Mouse (Mus musculus) hindlimb bud, embryonic 11.5 days (tissue): ENCODE results near the gene Phykpl.

ENCODE experiments used
- DNase-seq: peaks from one replicate; pipeline ENCODE4 v3.0.0-alpha.2; 2012; ENCODE audit warnings: low read depth, low spot score; ENCODE audit errors: extremely low spot score

The Phykpl gene

GRCm38 (mm10) chr11:51584431-51585248 is at the start of gene Phykpl:
Gene Phykpl (plus strand): TSS chr11:51584757.
- DNase-seq = peak; percentile 88

- DNase-seq = no peak
Measured at GRCm38 (mm10) chr11:51538388-51538787, 46.2 kb upstream of the Phykpl start.

GRCm38 (mm10) chr11:51538919-51539758 is 45.4 kb upstream of the Phykpl start:
- no peak for DNase-seq

DNA sequence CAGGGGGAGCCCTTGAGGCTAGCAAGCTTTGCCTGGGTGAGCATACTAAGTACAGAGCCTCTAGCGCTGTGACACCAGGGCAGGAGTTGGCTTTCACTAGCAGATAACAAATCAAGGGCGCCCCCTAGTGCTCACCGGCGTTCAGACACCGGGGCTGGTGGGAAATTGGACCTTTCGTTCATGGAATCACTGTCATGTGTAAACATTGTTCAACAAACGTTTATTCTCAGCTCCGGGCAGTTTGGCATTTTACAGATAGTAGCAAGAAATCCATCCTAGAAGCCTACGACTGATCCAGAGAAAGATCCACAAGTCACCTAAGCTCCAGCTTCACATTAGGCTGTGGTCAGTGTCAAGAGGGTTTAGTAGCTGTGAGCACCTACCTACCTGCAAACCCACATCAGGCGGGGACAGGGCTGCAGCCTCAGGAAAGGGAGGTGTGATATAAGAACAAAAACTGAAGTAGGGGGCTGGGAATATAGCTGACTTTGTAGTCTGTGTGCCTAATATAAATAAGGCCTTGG is 44.7 kb upstream of the Phykpl start:
- DNase-seq = peak; percentile 96

DNA sequence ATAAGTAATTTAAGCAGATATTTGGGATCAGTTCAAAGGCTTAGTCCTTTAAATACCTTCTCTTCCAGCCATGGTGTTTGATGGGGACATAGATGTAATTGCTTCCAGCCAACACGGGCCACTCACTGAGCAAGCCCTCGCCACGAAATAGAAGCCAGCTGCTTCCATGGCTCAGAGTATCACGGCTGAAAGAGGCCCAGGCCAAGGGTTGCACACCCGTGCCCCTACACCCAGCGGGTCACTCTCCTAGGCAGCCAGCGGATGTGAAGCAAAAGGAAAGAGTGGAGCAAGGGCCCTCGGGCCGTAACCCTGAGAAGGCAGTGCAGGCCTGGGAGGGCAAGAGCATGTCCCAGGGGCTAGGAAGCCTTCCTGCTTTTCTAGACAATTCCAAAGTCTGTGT is 42.1 kb upstream of the Phykpl start:
- DNase-seq = no peak

DNA sequence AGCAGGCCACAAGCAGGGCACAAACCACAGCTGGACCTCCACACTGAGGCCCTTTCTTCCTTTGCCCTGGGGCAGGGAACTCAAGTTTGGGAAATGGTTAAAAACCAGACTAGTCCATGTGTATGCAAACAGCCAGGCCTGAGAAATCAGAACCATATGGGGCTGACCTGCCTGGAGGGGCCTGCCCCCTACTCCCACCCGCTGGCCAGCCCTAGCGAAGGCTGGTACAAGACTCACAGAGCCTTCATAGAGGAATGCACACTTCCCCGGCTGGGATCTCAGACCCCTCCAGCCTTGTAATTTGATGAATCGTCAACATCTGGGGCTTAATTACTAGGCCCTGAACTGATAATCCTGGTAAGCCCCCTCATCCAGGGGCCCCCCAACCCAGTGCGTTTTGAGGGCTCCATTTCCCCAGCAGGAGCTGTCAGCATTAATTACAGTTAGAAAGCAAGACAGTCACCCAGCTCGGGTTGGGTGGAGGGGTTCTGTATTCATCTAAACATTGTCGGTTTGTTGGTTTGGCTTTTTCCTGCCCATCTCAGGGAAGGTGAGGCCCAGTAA is 41.0 kb upstream of the Phykpl start:
- DNase-seq = no peak

DNA sequence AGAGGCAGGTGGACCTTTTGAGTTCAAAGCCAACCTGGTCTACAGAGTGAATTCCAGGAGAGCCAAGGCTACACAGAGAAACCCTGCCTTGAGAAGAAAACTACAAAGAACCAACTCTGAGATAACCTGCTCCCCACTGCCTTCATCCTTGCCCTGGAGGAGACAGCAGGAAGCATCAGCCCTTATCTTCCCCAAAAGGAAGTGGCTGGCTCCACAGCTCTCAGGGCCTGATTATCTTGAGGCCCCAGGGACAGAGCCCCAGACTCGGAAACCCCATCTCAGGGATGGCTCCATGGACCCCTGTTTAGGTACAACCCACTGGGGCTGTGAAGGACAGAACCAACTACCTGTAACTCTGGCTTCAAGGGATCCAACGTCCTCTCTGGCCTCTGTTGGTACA is 40.1 kb upstream of the Phykpl start:
- DNase-seq = no peak

DNA sequence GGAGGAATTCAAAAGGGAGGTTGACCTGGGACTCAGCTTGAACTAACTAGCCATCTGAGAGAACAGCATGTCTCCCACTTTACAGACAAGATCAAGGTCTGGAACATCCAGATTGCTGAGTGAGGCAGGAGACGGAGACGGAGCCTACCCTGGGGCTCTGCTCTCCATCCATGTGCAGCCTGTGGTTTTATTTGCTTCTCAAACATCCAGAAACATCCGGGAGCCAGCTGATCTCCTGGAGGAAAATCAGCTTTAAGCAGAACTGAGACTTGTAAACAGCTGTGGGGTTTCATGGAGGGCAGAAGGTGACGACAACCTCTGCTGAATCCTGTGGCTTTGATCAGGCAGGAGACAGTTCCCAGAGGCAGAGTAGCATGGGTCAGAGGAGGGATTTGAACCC is 38.7 kb upstream of the Phykpl start:
- DNase-seq = no peak

GRCm38 (mm10) chr11:51551253-51551652 is 33.3 kb upstream of the Phykpl start:
- no peak for DNase-seq

DNA sequence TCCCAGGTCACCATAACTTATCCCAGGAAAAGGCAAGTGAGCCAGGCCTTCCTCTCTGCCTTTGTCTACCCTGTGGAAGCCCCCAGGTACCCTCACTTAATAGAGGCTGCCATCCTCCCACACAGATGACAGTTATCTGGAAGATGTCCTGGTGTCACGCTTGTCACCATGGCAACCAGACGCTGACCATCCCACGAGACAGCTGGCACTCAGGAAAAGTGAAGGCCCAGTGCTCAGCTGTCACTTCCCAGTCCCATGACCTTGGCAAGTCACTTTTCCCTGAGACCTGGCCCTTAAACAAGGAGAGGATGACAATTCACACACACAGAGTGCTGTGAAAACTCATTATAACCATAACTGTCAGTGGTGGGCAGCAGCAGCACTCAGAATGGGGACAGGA is 32.5 kb upstream of the Phykpl start:
- no peak for DNase-seq

GRCm38 (mm10) chr11:51554590-51554989 is 30.0 kb upstream of the Phykpl start:
- no peak for DNase-seq

DNA sequence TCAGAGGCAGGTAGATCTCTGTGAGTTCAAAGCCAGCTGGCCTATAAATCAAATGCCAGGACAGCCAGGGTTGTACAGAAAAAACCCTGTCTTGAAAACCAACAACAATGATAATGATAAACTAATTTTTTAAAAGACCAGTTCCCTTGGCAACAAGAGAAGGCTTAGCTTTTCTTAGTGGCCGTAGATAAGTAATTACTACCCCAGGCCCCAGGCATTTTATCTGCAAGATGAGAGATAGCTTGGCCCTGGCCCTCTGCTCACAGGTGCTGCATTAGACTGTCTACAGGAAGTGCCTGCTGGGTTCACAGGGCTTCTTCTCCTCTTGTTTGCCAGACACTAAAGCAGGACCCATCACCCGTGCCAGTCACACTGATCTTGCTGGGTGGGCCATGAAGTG is 29.5 kb upstream of the Phykpl start:
- no peak for DNase-seq

- DNase-seq = no peak
Measured at GRCm38 (mm10) chr11:51563276-51563675, 21.3 kb upstream of the Phykpl start.

DNA sequence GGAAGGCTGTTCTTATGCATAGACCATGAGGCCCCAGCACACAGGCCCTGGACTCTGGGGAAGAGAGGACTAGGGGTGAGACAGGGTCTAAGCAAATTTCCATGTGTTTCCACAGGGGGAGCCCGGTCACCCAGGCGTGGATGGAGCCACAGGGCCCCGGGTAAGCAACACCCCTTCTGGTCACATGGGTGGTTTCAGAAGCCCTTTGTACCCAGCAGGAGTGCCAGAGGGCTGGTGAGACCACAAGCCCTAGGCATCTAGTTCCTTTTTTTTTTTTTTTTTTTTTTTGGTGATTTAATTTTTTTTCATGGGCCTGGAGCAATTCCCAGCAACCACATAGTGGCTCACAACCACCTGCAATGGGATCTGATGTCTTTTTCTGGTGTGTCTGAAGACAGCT is 19.5 kb upstream of the Phykpl start:
- no peak for DNase-seq

DNA sequence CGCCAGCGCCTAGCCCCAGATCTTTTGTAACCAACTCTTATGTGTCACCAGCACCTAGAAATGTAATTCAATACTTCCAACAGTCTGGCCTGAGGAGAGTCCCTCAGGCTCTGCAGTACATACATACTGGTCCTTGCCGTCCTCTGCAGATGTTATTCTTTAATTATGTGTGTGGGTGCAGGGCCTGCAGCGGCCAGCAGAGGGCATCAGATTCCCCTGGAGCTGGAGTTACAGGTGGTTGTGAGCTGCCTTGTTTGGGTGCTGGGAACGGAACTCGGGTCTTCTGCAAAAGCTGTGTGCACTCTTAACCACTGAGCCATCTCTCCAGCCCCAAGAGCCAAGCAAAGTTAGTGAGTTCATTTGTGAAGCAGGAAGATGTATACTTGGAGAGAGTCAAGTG is 18.6 kb upstream of the Phykpl start:
- no peak for DNase-seq

- no peak for DNase-seq
Measured at GRCm38 (mm10) chr11:51568801-51569200, 15.8 kb upstream of the Phykpl start.

- DNase-seq = no peak
Measured at GRCm38 (mm10) chr11:51576454-51576853, 8.1 kb upstream of the Phykpl start.

- no peak for DNase-seq
Measured at GRCm38 (mm10) chr11:51577587-51577986, 7.0 kb upstream of the Phykpl start.

GRCm38 (mm10) chr11:51579024-51579423 is 5.5 kb upstream of the Phykpl start:
- no peak for DNase-seq

- no peak for DNase-seq
Measured at GRCm38 (mm10) chr11:51582713-51583112, 1.8 kb upstream of the Phykpl start.

GRCm38 (mm10) chr11:51584057-51584430 is 513 bp upstream of the Phykpl start:
- DNase-seq = no peak
